Mouse (Mus musculus) bone marrow, adult 2 months (tissue): ENCODE data around the gene Fgd6. TPM values are rescaled to one million over a fixed set of nuclear protein-coding genes. Genes with fewer than 3 reads are reported as not detected.

Experiments used
- H3K27ac ChIP-seq: fragments of 200-500 bp; 2 replicates; pipeline ENCODE4 v1.5.1; 2012; ENCODE audit warnings: low read depth, mild to moderate bottlenecking, control low read depth, inconsistent platforms, low read length; ENCODE audit not compliant: control insufficient read depth, poor library complexity, insufficient read depth
- H3K4me1 ChIP-seq: fragments of 200-500 bp; 2 replicates; pipeline ENCODE4 v1.6.1; 2011; ENCODE audit warnings: low read length; ENCODE audit not compliant: control insufficient read depth, insufficient read depth
- H3K4me3 ChIP-seq: fragments of 200-500 bp; replicated peaks from 2 replicates; pipeline ENCODE3; 2011; ENCODE audit warnings: mild to moderate bottlenecking, low read depth, low read length, control low read depth; ENCODE audit not compliant: control insufficient read depth
- CTCF ChIP-seq: fragments of 200-500 bp; IDR thresholded peaks from 2 replicates; pipeline ENCODE4 v1.5.1; 2011; ENCODE audit warnings: low read length, control low read depth; ENCODE audit not compliant: control insufficient read depth, insufficient read depth
- POLR2A ChIP-seq: fragments of 200-500 bp; IDR thresholded peaks from 2 replicates; pipeline ENCODE4 v1.6.1; 2011; ENCODE audit warnings: low read depth, mild to moderate bottlenecking, control low read depth, low read length, borderline replicate concordance; ENCODE audit not compliant: control insufficient read depth
- WGBS: fragments of 180-500 bp; shearing (Covaris S2); methylation state at CpG from one replicate; pipeline ENCODE4 v1.1.7; 2018; 5-methylcytosine and 5-hydroxymethylcytosine counted together
- polyA plus RNA-seq: library from polyadenylated mRNA; stranded (reverse); fragments of >200 nt; gene quantifications from 2 replicates; pipeline ENCODE4 v1.2.4, GENCODE M21; 2011; ENCODE audit warnings: low replicate concordance; ENCODE audit not compliant: missing spikeins, insufficient read depth, insufficient read length

Fgd6 gene
- polyA plus RNA-seq, 1 experiment: 4.0 TPM

DNA sequence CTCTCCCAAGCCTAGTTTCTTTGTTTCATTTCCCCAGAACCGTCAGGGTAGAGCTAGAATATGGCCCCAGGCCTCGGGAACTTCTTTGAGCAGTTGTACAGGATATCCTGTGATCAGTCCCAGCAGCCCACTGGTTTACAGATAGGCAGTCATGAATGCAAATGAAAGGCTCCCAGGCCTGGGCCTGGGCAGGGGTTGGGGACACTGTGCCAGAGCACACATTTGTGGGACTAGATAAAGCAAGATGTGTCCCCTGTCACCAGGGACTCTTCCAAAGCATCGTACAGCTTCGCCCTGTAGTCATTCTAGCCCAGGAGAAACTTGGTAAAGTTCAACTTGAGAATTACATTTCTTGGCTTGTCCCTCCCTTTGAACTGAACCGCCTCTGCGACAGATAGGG is 123.2 kb downstream of the Fgd6 start:
- no peak overlapping the region for H3K27ac ChIP-seq
- TF ChIP-seq CTCF (no peak), POLR2A (no peak)
- WGBS: 74% methylated on average over 6 of the region's 6 CpGs
- H3K4me3 ChIP-seq: no peak overlapping the region
- H3K4me1 ChIP-seq: no peaks in the 10 kb centered on the region; the same call in 1 of the 2 replicates

DNA sequence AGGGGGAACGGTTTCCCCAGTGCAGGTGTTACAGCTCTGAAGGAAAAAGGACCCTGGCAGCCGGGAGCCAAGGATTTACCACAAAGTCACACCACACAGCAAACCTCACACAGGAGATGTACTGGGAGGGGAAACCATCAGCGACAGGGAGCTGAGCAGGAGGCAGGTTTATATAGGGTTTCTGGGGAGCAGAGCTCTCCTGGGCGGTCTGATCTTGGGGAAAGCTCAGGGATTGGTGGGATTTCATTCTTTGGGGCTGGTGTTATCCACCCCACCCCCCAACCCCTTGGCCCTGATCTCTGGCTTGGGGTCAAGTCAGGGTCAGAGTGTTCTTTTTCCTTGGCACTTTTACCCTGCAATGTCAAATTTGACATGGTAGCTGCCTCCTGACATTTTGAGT is 123.6 kb downstream of the Fgd6 start:
- TF ChIP-seq CTCF (no peak), POLR2A (no peak)
- WGBS: 84% methylated on average over 4 of the region's 4 CpGs
- no peak overlapping the region for H3K4me3 ChIP-seq

DNA sequence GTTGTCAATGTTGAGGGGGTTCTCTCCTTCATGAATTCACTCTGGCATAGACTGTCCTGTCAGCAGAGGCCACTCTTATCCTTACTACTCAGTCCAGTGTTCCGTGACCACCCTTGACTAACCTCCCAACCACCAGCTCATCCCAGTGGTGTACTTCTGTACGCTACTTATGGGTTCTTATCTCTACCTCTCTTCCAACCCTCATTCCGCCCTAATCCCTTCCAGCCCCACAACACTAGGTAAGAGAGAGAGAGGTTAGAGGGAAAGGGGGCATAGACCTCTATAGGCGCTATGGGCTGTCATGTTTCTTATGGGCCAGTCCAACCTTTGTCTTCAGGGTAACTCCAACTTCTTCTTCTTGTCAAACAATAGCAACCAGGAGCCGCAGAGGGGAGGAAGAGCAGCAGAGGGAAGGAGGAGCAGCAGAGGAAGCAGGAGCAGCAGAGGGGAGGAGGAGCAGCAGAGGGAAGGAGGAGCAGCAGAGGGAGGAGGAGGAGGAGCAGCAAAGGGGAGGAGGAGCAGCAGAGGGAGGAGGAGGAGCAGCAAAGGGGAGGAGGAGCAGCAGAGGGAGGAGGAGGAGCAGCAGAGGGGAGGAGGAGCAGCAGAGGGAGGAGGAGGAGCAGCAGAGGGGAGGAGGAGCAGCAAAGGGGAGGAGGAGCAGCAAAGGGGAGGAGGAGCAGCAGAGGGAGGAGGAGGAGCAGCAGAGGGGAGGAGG is 125.4 kb downstream of the Fgd6 start:
- WGBS: 81% methylated on average over 5 of the region's 5 CpGs
- H3K4me1 ChIP-seq: no peaks in the 10 kb centered on the region; the same call in 1 of the 2 replicates

More for the DNA sequence above, 123.6 kb downstream of the Fgd6 start:
- Histone ChIP-seq H3K4me1 (no peaks in the 10 kb centered on the region; the same call in 1 of the 2 replicates), H3K27ac (no peak overlapping the region)

DNA sequence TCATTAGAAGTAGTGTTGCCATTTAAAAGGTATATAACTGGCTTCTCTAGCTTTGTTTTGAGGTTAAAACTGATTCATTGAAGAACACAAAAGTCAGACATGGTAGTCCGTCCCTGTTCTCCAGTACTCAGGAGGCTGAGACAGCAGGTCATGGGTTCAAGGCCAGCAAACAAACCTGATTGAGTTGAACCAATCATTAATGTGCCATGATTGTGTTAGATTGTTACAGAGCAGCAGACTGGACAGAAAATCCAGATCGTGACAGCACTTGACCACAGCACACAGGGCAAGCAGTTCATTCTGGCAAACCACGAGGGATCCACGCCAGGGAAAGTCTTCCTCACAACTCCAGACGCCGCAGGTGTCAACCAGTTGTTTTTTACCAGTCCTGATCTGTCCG is 126.2 kb downstream of the Fgd6 start:
- WGBS: 93% methylated on average over 7 of the region's 7 CpGs
- Histone ChIP-seq H3K27ac (no peak overlapping the region), H3K4me3 (no peak overlapping the region), H3K4me1 (no peaks in the 10 kb centered on the region; the same call in 1 of the 2 replicates)
- TF ChIP-seq CTCF (no peak), POLR2A (no peak)

More for the DNA sequence above, 125.4 kb downstream of the Fgd6 start:
- TF ChIP-seq POLR2A (no peak), CTCF (no peak)
- Histone ChIP-seq H3K4me3 (no peak overlapping the region), H3K27ac (no peak overlapping the region)

DNA sequence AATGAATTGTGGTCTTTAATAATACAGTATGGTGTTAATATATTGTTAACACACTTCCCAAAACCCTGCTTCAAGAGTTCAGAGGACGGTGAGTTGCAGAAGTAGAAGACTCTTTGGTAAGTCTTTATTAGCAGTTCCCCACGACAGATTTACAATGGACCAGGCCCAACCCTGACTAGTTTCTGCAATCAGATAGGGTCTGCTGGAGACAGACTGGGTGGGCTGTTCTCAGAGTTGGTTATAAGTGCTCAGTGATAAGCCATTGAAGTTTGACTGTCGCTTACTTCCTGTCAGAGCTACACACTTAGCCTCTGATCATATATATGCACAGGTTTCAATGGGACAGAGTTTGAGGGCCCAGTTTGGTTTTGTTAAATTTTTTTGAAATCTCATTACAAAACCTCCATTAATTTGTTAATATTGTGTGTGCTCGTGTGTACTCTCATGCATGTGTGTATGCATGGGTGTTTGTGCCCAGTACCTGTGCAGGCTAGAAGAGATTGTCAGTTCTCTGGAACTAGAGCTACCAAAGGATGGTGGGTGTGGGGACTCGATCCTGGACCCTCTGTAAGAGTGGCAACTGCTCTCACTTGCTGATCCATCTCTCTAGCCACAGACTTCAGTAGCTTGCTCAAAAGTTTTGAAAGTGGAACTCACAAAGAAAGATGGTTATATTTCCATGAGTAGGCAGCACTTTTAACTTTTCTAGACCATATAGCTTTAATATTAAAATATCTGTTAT is 128.5 kb downstream of the Fgd6 start:
- TF ChIP-seq POLR2A (no peak), CTCF (no peak)
- no peak overlapping the region for H3K4me3 ChIP-seq
- H3K4me1 ChIP-seq: no peaks in the 10 kb centered on the region; the same call in 1 of the 2 replicates
- no peak overlapping the region for H3K27ac ChIP-seq
- WGBS: 74% methylated on average over 5 of the region's 5 CpGs

- WGBS: 87% methylated on average over 16 of the region's 16 CpGs
- H3K4me1 ChIP-seq: no peaks in the 10 kb centered on the region
- H3K27ac ChIP-seq: no peak overlapping the region
- TF ChIP-seq CTCF (no peak), POLR2A (no peak)
- H3K4me3 ChIP-seq: no peak overlapping the region
Measured at GRCm38 (mm10) chr10:94165426-94165825, 129.6 kb downstream of the Fgd6 start.

- no peak overlapping the region for H3K27ac ChIP-seq
- no peaks in the 10 kb centered on the region for H3K4me1 ChIP-seq
- WGBS: 89% methylated on average over 11 of the region's 11 CpGs
- no peak for TF ChIP-seq CTCF
- TF ChIP-seq POLR2A: no peak
- H3K4me3 ChIP-seq: no peak overlapping the region
Measured at GRCm38 (mm10) chr10:94167051-94167750, 131.4 kb downstream of the Fgd6 start.

DNA sequence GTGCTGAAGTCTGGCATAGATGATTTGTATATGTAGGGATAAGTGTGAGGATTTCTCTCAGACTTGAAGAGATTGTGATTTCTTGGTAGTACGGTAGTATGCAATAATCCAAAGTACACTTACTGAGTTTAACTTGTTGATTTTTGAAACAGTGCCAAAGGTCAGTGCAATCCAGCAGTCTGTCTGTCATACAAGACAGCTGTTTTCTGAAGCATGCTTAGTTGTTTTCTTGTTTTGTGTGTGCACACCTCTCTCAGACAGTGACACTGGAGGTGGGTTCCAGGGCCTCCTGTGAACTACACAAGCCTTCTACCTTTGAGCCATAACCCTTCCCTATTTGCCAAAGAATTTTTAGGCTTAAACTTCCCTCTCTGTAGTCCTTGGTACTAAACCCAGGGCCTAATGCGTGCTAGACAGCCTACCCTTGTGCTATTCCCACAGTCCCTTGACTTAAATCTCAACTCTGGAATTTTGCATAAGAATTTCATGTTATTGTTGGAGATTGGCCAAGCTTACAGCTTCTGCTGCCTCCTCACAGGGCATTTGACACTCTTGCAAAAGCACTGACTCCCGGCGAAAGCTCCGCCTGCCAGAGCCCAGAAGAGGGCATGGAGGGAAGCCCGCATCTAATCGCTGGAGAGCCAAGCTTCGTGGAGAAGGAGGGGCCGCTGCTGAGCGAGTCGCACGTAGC is 135.8 kb downstream of the Fgd6 start:
- no peak overlapping the region for H3K27ac ChIP-seq
- no peak overlapping the region for H3K4me3 ChIP-seq
- no peaks in the 10 kb centered on the region for H3K4me1 ChIP-seq
- 88% methylated on average over 12 of the region's 12 CpGs for WGBS
- TF ChIP-seq CTCF: no peak
- no peak for TF ChIP-seq POLR2A
